Mouse (Mus musculus) kidney, adult 2 months (tissue): ENCODE results near the gene Gh. TPM values are rescaled to one million over a fixed set of nuclear protein-coding genes. Genes with fewer than 3 reads are reported as not detected.

Experiments
- DNase-seq: peaks from one replicate; pipeline ENCODE4 v3.0.0; 2021
- H3K27ac ChIP-seq: fragments of 200-500 bp; 2 replicates; pipeline ENCODE4 v1.5.1; 2012; ENCODE audit warnings: low read depth, low read length, control low read depth, inconsistent platforms; ENCODE audit not compliant: insufficient read depth
- H3K27me3 ChIP-seq: fragments of 200-500 bp; replicated peaks from 2 replicates; pipeline ENCODE4 v1.6.1; 2012; ENCODE audit warnings: mild to moderate bottlenecking, moderate library complexity, low read length, inconsistent platforms; ENCODE audit not compliant: control insufficient read depth, insufficient read depth
- H3K36me3 ChIP-seq: fragments of 200-500 bp; 2 replicates; pipeline ENCODE4 v1.6.1; 2012; ENCODE audit warnings: mild to moderate bottlenecking, moderate library complexity, low read length, inconsistent platforms; ENCODE audit not compliant: control insufficient read depth, insufficient read depth
- H3K4me1 ChIP-seq: fragments of 200-500 bp; 2 replicates; pipeline ENCODE4 v1.6.1; 2011; ENCODE audit warnings: low read length; ENCODE audit not compliant: control insufficient read depth, insufficient read depth
- H3K4me3 ChIP-seq: fragments of 200-500 bp; 2 replicates; pipeline ENCODE4 v1.5.1; 2011; ENCODE audit warnings: mild to moderate bottlenecking, low read depth, low read length, control low read depth; ENCODE audit not compliant: insufficient read depth
- CTCF ChIP-seq: fragments of 200-500 bp; conservative IDR thresholded peaks from 2 replicates; pipeline ENCODE4 v1.5.1; 2011; ENCODE audit warnings: low read depth, mild to moderate bottlenecking, control low read depth, low read length, moderate library complexity, mixed read lengths; ENCODE audit not compliant: insufficient read depth, insufficient read length
- POLR2A ChIP-seq: fragments of 200-500 bp; IDR thresholded peaks from one replicate; pipeline ENCODE4 v1.6.1; 2011; ENCODE audit warnings: low read depth, low read length, control low read depth
- WGBS: fragments of 180-500 bp; shearing (Covaris S2); methylation state at CpG from one replicate; pipeline ENCODE4 v1.1.7; 2018; 5-methylcytosine and 5-hydroxymethylcytosine counted together
- polyA plus RNA-seq: library from polyadenylated mRNA; depleted of rRNA; stranded (reverse); fragments of >200 nt; gene quantifications from 2 replicates; pipeline ENCODE4 v1.2.3, GENCODE M21; 2012

Gene Gh
- polyA plus RNA-seq, 1 experiment = 0.16 TPM

DNA sequence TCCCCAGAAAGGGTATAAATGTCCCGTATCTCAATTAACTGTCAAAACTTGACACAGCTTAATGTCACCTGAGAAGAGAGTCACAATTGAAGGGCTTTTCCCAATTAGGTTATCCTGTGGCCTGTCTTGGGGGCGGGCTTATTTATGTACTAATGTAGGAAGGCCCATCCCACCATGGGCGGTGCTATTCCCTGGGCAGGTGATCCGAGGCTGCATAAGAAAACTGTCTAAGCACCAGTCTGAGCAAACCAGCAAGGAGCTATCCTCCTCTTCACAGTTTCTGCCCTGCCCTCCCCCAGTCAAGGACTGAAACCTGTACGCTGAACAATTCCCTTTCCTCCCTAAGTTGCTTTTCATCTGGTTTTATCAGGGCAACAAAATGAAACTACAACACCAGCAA, 11.3 kb downstream of the Gh start:
- Histone ChIP-seq H3K36me3 (no peaks in the 10 kb centered on the region), H3K4me3 (no peak overlapping the region), H3K27me3 (no peaks in the 10 kb centered on the region), H3K4me1 (no peaks in the 10 kb centered on the region), H3K27ac (no peak overlapping the region)
- 95% methylated on average over 5 of the region's 5 CpGs for WGBS
- DNase-seq = no peak
- no peak for TF ChIP-seq POLR2A
- no peak for TF ChIP-seq CTCF

DNA sequence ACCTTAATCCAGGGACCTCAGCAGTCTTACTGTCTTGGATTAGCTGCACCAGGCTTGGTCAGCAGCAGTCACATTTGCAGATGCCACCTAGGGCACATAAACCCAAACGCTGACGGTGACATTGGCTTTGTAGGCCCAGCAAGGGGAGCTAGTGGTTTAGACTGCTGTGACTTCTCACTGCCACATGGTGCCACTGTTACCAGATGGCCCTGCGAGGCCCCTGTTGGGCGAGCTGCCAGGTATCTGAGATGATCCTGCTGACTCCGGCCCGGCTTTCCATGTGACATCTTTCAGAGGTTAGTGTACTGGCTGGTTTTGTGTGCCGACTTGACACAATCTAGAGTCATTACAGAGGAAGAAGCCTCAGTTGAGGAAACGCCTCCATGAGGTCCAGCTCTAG, 12.3 kb downstream of the Gh start:
- no peaks in the 10 kb centered on the region for H3K4me1 ChIP-seq
- WGBS = 24% methylated on average over 8 of the region's 8 CpGs
- H3K4me3 ChIP-seq = no peak overlapping the region
- TF ChIP-seq CTCF (peak; percentile 37; the same call in 1 of the 2 replicates), POLR2A (no peak)
- H3K27ac ChIP-seq = no peak overlapping the region
- peak; percentile 71 for DNase-seq
- H3K36me3 ChIP-seq = no peaks in the 10 kb centered on the region
- no peaks in the 10 kb centered on the region for H3K27me3 ChIP-seq

DNA sequence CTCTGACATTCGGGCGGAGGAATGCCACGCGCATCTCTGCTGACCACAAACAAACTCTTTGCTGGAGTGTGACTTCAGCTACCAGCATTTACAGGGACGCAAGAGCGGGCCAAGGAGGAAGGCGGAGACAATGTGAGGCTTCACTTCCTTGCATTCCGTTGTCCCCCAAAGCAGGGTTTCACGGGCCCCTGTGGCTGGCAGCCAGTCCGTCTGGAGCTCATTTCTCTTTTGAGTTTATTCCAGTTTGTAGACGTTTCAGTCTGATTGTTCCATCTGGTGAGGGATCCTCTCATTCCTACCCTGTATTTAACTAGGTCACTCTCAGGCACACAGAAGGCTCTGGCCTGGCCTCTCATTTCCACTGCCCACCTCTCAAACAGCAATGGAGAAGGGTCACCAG, 14.7 kb downstream of the Gh start:
- no peak for DNase-seq
- TF ChIP-seq POLR2A = no peak
- no peak for TF ChIP-seq CTCF
- Histone ChIP-seq H3K27ac (no peak overlapping the region), H3K4me1 (no peaks in the 10 kb centered on the region), H3K36me3 (no peaks in the 10 kb centered on the region), H3K27me3 (no peaks in the 10 kb centered on the region), H3K4me3 (no peak overlapping the region)
- WGBS = 63% methylated on average over 11 of the region's 11 CpGs

DNA sequence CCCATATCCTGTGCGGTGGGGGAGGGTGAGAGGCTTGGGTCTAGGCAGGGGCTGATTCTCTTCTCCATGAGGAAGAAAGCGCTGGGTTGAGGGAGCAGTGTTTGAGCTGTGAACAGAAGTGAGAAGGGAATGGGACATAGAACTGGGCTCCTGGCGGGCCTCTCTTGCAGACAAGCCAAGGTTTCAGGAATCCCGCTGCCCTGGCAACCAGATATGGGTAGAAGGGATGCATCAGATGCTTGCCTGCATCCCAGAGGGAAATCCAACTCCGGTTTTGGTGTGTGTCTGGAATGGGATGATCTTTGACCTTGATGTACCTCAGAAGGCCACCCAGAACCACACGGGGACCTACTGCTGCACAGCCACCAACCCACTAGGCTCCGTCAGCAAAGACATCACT, 15.5 kb downstream of the Gh start:
- Histone ChIP-seq H3K4me3 (no peak overlapping the region), H3K4me1 (no peaks in the 10 kb centered on the region), H3K36me3 (no peaks in the 10 kb centered on the region), H3K27ac (no peak overlapping the region), H3K27me3 (no peaks in the 10 kb centered on the region)
- DNase-seq = no peak
- 88% methylated on average over 7 of the region's 7 CpGs for WGBS
- TF ChIP-seq CTCF (no peak), POLR2A (no peak)

DNA sequence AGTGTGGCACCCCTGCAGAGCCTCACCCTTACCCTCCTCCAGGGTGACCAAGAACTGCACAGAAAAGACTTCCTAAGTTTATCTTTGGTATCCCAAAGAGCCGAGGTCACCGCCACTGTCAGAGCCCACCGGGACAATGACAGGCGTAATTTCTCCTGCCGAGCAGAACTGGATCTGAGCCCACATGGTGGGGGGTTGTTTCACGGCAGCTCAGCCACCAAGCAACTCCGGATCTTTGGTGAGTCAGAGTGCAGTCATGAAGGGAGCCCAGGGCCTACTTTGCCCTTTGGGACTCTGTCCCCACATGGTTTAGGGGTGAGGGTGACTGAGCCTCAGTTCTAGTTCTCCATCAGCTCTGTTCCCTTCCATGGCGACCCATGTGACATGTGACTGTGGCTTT, 17.5 kb downstream of the Gh start:
- DNase-seq = no peak
- no peak overlapping the region for H3K4me3 ChIP-seq
- no peaks in the 10 kb centered on the region for H3K36me3 ChIP-seq
- TF ChIP-seq POLR2A = no peak
- TF ChIP-seq CTCF = no peak
- H3K4me1 ChIP-seq = no peaks in the 10 kb centered on the region
- 63% methylated on average over 8 of the region's 8 CpGs for WGBS
- no peak overlapping the region for H3K27ac ChIP-seq
- H3K27me3 ChIP-seq = no peaks in the 10 kb centered on the region

DNA sequence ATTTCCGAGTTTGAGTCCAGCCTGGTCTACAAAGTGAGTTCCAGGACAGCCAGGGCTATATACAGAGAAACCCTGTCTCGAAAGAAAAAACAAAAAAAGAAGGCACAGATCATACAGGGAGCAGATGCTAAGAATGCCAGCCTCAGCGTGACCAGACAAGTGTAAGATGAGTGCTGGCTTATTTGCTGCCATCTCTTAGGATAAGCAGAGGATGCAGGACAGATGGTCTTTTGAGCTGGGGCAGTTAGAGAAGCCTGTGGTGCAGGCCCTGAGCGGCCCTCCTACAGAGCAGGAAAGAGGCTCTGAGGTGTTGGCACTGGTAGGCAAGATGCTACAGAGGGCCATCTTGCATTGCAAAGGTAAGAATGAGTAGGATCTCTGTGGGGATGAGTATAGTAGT, 18.3 kb downstream of the Gh start:
- H3K36me3 ChIP-seq = no peaks in the 10 kb centered on the region
- no peaks in the 10 kb centered on the region for H3K27me3 ChIP-seq
- no peaks in the 10 kb centered on the region for H3K4me1 ChIP-seq
- 83% methylated on average over 4 of the region's 4 CpGs for WGBS
- no peak overlapping the region for H3K27ac ChIP-seq
- DNase-seq = no peak
- TF ChIP-seq CTCF (no peak), POLR2A (no peak)
- H3K4me3 ChIP-seq = no peak overlapping the region

DNA sequence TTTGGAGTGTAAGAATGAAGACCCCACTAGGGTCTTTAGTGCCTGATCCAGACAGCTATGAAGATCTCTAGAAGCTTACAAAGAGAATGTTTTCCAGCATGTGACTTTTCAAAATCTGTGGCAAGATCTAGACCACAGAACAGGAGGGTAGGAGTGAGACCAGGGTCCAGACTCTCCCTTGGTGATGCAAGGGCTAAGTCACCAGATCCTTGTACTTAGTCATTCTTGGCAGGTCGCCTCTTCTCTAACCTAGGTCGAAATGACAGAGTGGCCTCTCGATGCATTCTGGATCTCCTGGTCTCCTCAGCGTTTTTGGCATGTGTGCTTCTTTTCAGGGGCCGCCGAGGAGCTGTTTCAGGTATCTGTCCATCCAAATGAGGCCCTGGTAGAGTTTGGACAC, 19.2 kb downstream of the Gh start:
- Histone ChIP-seq H3K27me3 (no peaks in the 10 kb centered on the region), H3K4me1 (no peaks in the 10 kb centered on the region), H3K4me3 (no peak overlapping the region), H3K27ac (no peak overlapping the region), H3K36me3 (no peaks in the 10 kb centered on the region)
- TF ChIP-seq CTCF = no peak
- no peak for TF ChIP-seq POLR2A
- DNase-seq = no peak
- 84% methylated on average over 6 of the region's 6 CpGs for WGBS

DNA sequence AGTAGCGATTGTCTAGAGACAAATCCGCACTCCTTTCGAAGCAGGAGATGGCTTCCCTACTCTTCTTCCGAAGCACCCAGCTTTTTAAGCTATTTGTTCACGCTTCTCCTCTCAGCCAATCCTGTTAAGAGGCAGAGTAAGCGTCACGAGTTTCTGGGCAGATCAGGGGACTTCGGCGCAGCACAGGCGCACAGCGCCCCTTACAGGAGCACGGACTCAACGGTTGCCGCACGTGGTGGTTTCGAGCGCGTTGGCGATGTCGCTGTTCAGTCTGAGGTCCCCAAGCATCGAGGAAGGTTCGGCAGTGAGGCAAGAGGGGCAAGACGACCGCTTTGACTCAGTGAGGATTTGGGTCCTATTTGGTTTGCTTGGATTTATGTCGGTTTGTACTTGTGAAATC, 25.2 kb downstream of the Gh start, which contains the start of gene Tcam1:
Gene Tcam1, plus strand, starts transcription at position 219 of the 400 bp plus-strand sequence.
- TF ChIP-seq CTCF (peak; percentile 98), POLR2A (no peak)
- 4% methylated on average over 25 of the region's 25 CpGs for WGBS
- no peaks in the 10 kb centered on the region for H3K27me3 ChIP-seq
- H3K36me3 ChIP-seq = no peaks in the 10 kb centered on the region
- H3K27ac ChIP-seq = no peak within 1 kb of the TSS
- H3K4me1 ChIP-seq = peaks cover 5% of the 10 kb centered on the region
- peak; percentile 95 for DNase-seq
- H3K4me3 ChIP-seq = no peak within 1 kb of the TSS
